Mouse (Mus musculus) urinary bladder, adult 2 months (tissue): Measurements from ENCODE around the gene Pou2af1. TPM values are rescaled to one million over a fixed set of nuclear protein-coding genes. Genes with fewer than 3 reads are reported as not detected.

Experiments
- DNase-seq: peaks from one replicate; pipeline ENCODE4 v3.0.0; 2022; ENCODE audit warnings: low spot score
- polyA plus RNA-seq: library from polyadenylated mRNA; depleted of rRNA; stranded (reverse); fragments of >200 nt; gene quantifications from 2 replicates; pipeline ENCODE4 v1.2.3, GENCODE M21; 2012; rRNA removed

The Pou2af1 gene
- 0.08 and 0.25 TPM in 2 replicates for polyA plus RNA-seq

- no peak for DNase-seq
These were observed at the start of gene Pou2af1 for GRCm38 (mm10) chr9:51213023-51213728. Pou2af1 (plus strand) TSS chr9:51213708.

GRCm38 (mm10) chr9:51163989-51164388, 49.5 kb upstream of the Pou2af1 start:
- no peak for DNase-seq

- DNase-seq = no peak
These were observed 48.0 kb upstream of the Pou2af1 start, which contains the start of gene Gm32742 for GRCm38 (mm10) chr9:51165312-51166180. Gm32742 (minus strand) TSS chr9:51165517.

- no peak for DNase-seq
These were observed 45.6 kb upstream of the Pou2af1 start for GRCm38 (mm10) chr9:51167954-51168353.

GRCm38 (mm10) chr9:51168698-51169097, 44.8 kb upstream of the Pou2af1 start:
- no peak for DNase-seq

GRCm38 (mm10) chr9:51169133-51169532, 44.4 kb upstream of the Pou2af1 start:
- no peak for DNase-seq

- no peak for DNase-seq
These were observed 43.2 kb upstream of the Pou2af1 start for GRCm38 (mm10) chr9:51170298-51170697.

- no peak for DNase-seq
These were observed 38.5 kb upstream of the Pou2af1 start for GRCm38 (mm10) chr9:51174890-51175464.

GRCm38 (mm10) chr9:51175722-51176121, 37.8 kb upstream of the Pou2af1 start:
- DNase-seq = no peak

- no peak for DNase-seq
These were observed 35.2 kb upstream of the Pou2af1 start for GRCm38 (mm10) chr9:51178297-51178696.

- no peak for DNase-seq
These were observed 32.9 kb upstream of the Pou2af1 start for GRCm38 (mm10) chr9:51180621-51181020.

GRCm38 (mm10) chr9:51182716-51183710, 30.5 kb upstream of the Pou2af1 start:
- DNase-seq = no peak

GRCm38 (mm10) chr9:51185386-51185785, 28.1 kb upstream of the Pou2af1 start:
- no peak for DNase-seq

- no peak for DNase-seq
These were observed 27.6 kb upstream of the Pou2af1 start for GRCm38 (mm10) chr9:51185871-51186270.

- DNase-seq = no peak
These were observed 22.9 kb upstream of the Pou2af1 start for GRCm38 (mm10) chr9:51190655-51191054.

GRCm38 (mm10) chr9:51194790-51195189, 18.7 kb upstream of the Pou2af1 start:
- no peak for DNase-seq

GRCm38 (mm10) chr9:51208974-51209332, 4.6 kb upstream of the Pou2af1 start:
- DNase-seq = no peak

- no peak for DNase-seq
These were observed 2.3 kb upstream of the Pou2af1 start for GRCm38 (mm10) chr9:51211191-51211590.

- no peak for DNase-seq
These were observed 275 bp downstream of the Pou2af1 start for GRCm38 (mm10) chr9:51213729-51214237.

GRCm38 (mm10) chr9:51215311-51215710, 1.8 kb downstream of the Pou2af1 start:
- DNase-seq = no peak

- no peak for DNase-seq
These were observed 2.4 kb downstream of the Pou2af1 start for GRCm38 (mm10) chr9:51215949-51216348.
